Mouse (Mus musculus) small intestine, adult 2 months (tissue): ENCODE measurements at regions not wholly inside any gene's neighbourhood (a gene's known extent, or its start where the extent isn't known, plus 50 kb on each side); places are given as distances from the start of the nearest gene placed in this dataset.
A peak's percentile ranks its signal among the peaks of the same experiment; 100 is the strongest.

Experiments
- H3K27ac ChIP-seq: fragments of 200-500 bp; 2 replicates; pipeline ENCODE4 v1.5.1; 2012; ENCODE audit warnings: low read depth, low read length, control low read depth, inconsistent platforms; ENCODE audit not compliant: insufficient read depth
- H3K27me3 ChIP-seq: fragments of 200-500 bp; 2 replicates; pipeline ENCODE4 v1.6.1; 2012; ENCODE audit warnings: mild to moderate bottlenecking, moderate library complexity, low read length, inconsistent platforms; ENCODE audit not compliant: control insufficient read depth, insufficient read depth
- H3K36me3 ChIP-seq: fragments of 200-500 bp; 2 replicates; pipeline ENCODE4 v1.6.1; 2012; ENCODE audit warnings: mild to moderate bottlenecking, low read length, control low read depth, inconsistent platforms; ENCODE audit not compliant: control insufficient read depth, insufficient read depth
- H3K4me1 ChIP-seq: fragments of 200-500 bp; 2 replicates; pipeline ENCODE4 v1.6.1; 2012; ENCODE audit warnings: low read length, inconsistent platforms, mixed read lengths; ENCODE audit not compliant: control insufficient read depth, insufficient read depth, insufficient read length
- H3K4me3 ChIP-seq: fragments of 200-500 bp; 2 replicates; pipeline ENCODE4 v1.5.1; 2012; ENCODE audit warnings: low read depth, mild to moderate bottlenecking, control low read depth, inconsistent platforms, low read length, moderate library complexity
- CTCF ChIP-seq: fragments of 200-500 bp; IDR thresholded peaks from 2 replicates; pipeline ENCODE4 v1.5.1; 2012; ENCODE audit warnings: low read depth, mild to moderate bottlenecking, control low read depth, inconsistent platforms, low read length, moderate library complexity, mixed read lengths; ENCODE audit not compliant: insufficient replicate concordance, insufficient read length; ENCODE audit errors: extremely low read depth
- POLR2A ChIP-seq: fragments of 200-500 bp; IDR thresholded peaks from 2 replicates; pipeline ENCODE4 v1.6.1; 2012; ENCODE audit warnings: low read depth, mild to moderate bottlenecking, control low read depth, inconsistent platforms, low read length, moderate library complexity
- WGBS: fragments of 180-500 bp; shearing (Covaris S2); methylation state at CpG from one replicate; pipeline ENCODE4 v1.1.7; 2018; 5-methylcytosine and 5-hydroxymethylcytosine counted together

GRCm38 (mm10) chr13:29063924-29064323 lies 110.4 kb upstream of the Sox4 start:
- WGBS = 83% methylated on average over 5 of the region's 5 CpGs
- Histone ChIP-seq H3K27ac (no peak overlapping the region), H3K4me3 (no peak overlapping the region), H3K4me1 (no peaks in the 10 kb centered on the region), H3K36me3 (no peaks in the 10 kb centered on the region), H3K27me3 (no peaks in the 10 kb centered on the region)
- no peak for TF ChIP-seq CTCF
- no peak for TF ChIP-seq POLR2A

- no peaks in the 10 kb centered on the region for H3K4me1 ChIP-seq
- H3K36me3 ChIP-seq = no peaks in the 10 kb centered on the region
- no peaks in the 10 kb centered on the region for H3K27me3 ChIP-seq
- no peak overlapping the region for H3K27ac ChIP-seq
- no peak overlapping the region for H3K4me3 ChIP-seq
- 8% methylated on average over 5 of the region's 5 CpGs for WGBS
- no peak for TF ChIP-seq POLR2A
- no peak for TF ChIP-seq CTCF
Observed at GRCm38 (mm10) chr13:29058685-29059084, 105.2 kb upstream of the Sox4 start.

DNA sequence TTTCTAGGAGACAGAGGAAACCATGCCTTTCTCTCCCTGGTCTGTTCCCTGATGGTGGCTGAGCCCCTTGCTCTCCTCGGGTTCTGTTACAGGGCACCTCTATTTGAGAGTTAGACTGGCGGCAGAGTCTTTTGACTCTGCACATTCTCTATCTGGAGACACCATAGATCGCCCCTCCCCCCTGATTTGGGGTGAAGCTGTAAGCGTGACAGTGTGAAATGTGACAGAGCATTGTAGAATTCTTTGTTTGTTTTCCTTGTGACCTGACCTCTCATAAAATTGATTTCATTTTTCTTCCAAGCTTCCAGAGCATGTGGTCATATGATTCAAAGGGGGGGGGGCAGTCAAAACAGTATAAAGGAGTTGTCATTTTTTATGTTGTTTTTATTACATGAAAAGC lies 96.2 kb upstream of the Sox4 start:
- H3K4me1 ChIP-seq = no peaks in the 10 kb centered on the region
- H3K4me3 ChIP-seq = no peak overlapping the region
- no peaks in the 10 kb centered on the region for H3K27me3 ChIP-seq
- 51% methylated on average over 4 of the region's 4 CpGs for WGBS
- no peak overlapping the region for H3K27ac ChIP-seq
- H3K36me3 ChIP-seq = no peaks in the 10 kb centered on the region
- TF ChIP-seq CTCF (no peak), POLR2A (no peak)

DNA sequence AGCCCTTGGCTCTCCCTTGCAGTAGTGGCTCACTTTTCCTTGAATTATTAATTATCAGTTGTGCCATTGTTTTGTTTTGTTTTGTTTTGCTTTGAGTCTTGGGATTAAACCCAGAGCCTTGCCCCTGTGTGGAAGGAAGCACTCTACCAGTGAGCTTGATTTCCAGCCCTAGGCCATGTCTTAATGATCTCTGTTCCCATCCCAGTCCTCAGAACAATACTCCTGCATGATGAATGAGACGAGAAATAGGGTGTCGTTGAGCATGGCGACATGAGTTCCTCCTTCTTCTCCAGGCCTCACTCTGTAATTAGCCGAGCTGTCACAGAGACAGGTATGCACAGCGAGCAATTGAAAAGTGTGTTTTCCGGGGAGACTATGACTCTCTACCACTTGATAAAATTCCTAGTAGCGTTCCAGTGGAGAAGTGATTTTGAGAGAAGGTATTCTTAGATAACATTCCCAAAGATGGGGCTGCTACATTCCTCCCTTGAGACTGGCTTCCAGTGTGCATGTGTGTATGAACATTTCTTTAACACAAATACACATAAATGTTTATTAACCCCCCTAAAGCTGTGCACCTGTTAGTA lies 95.6 kb upstream of the Sox4 start:
- Histone ChIP-seq H3K4me3 (no peak overlapping the region), H3K4me1 (no peaks in the 10 kb centered on the region), H3K27ac (no peak overlapping the region), H3K36me3 (no peaks in the 10 kb centered on the region), H3K27me3 (no peaks in the 10 kb centered on the region)
- TF ChIP-seq CTCF (no peak), POLR2A (no peak)
- 89% methylated on average over 7 of the region's 7 CpGs for WGBS

DNA sequence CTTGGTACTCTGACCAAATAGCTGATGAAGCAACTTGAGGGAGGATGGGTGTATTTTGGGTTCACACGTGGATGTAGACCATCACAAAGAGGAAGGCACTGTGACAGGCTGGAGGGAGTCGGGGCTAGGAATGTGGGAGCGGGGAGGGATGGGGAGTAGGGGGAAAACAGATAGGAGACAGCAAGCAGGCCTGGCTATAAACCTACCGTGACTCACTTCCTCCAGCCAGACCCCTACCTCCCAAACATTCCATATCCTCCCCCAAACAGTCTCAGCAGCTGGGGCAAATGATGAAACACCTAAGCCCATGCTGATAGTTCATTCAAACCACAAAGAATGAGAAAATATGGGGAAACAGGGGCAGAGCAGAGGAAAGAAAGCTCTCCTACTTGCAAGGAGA lies 91.1 kb upstream of the Sox4 start:
- H3K27ac ChIP-seq = no peak overlapping the region
- WGBS = 86% methylated on average over 4 of the region's 4 CpGs
- H3K4me3 ChIP-seq = no peak overlapping the region
- no peaks in the 10 kb centered on the region for H3K36me3 ChIP-seq
- H3K4me1 ChIP-seq = no peaks in the 10 kb centered on the region
- no peak for TF ChIP-seq POLR2A
- no peak for TF ChIP-seq CTCF
- no peaks in the 10 kb centered on the region for H3K27me3 ChIP-seq

GRCm38 (mm10) chr13:29040331-29040730 lies 86.8 kb upstream of the Sox4 start:
- no peak for TF ChIP-seq POLR2A
- no peak for TF ChIP-seq CTCF
- Histone ChIP-seq H3K4me1 (no peaks in the 10 kb centered on the region), H3K36me3 (no peaks in the 10 kb centered on the region), H3K27me3 (no peaks in the 10 kb centered on the region), H3K27ac (no peak overlapping the region), H3K4me3 (no peak overlapping the region)
- 92% methylated on average over 5 of the region's 5 CpGs for WGBS

DNA sequence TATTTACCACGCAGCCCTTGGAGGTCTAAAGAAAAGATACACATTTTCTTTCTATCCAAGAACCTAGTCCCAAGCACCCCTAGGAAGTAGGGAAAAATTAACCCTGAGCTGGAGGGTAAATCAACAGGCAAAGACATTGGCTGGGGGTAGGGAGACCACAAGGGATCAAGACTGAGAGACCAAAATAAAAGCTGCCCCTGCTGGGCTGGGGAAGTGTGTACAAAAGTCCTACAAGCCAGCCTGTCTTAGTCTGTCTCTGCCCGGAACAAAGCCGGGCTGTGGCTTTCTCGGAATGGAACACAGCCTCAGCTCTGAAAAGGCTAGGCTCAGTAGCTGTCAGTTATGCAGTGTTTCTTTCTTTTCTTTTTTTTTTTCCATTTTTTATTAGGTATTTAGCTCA lies 81.4 kb upstream of the Sox4 start:
- H3K4me1 ChIP-seq = peaks cover 12% of the 10 kb centered on the region
- WGBS = 35% methylated on average over 4 of the region's 4 CpGs
- no peak for TF ChIP-seq POLR2A
- no peak for TF ChIP-seq CTCF
- H3K4me3 ChIP-seq = no peak overlapping the region
- no peaks in the 10 kb centered on the region for H3K36me3 ChIP-seq
- H3K27me3 ChIP-seq = no peaks in the 10 kb centered on the region
- peak overlapping the region; percentile 40; the same call in 1 of the 2 replicates for H3K27ac ChIP-seq
